Mouse (Mus musculus): Measurements from ENCODE around the gene Stard13. TPM values are rescaled to one million over a fixed set of nuclear protein-coding genes. Genes with fewer than 3 reads are reported as not detected.

Stard13 gene
- 0.99 and 1.1 TPM in 2 replicates for polyA plus RNA-seq (2012; rRNA removed)

DNA sequence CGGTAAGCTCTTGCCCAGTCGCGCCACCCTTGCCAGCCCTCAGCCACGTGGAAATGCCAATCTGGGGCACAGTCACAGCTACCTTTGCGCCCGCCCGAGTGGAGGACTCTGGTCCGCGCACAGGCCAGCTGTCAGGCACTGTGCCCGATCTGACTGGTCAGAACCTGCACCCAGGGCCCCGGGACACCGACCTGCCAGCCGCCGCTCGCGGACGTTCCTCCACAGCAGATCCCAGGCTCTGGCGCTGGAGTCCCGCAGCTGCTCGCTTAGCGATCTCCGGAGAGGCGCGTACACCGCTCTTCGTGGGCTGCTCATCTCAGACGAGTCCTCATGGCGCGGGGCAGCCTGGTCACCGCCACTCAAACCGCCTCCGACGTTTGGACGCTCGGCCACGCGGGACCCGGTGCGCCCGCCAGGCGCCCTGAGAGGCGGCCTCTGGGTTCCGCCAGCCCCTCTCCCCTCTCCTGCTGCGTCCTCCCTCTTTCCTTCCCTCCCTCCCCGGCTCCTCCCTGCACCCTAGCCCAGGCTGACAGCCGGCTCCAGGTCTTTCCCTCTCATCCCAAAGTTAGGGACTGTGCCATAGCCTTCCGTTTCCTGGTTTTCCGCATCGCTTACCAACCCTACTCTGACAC is at the start of gene Stard13:
Gene Stard13, minus strand, starts transcription at position 437 of the 632 bp plus-strand sequence.

Other genes with a start within 250 kb of the Stard13 start
- gene Gm42906, start 194.3 kb upstream of the Stard13 start, polyA plus RNA-seq (2012; rRNA removed) = not detected in 2 replicates